Mouse (Mus musculus) heart, adult 8-10 months (tissue): Measurements from ENCODE around the gene Mrgprb1. TPM values are rescaled to one million over a fixed set of nuclear protein-coding genes. Genes with fewer than 3 reads are reported as not detected.
"Not testable (repeated sequence)": the region's sequence is repeated elsewhere in the genome, so short reads cannot be mapped to it uniquely, and the experiment has no call there.

Source experiments
- DNase-seq: peaks from one replicate; pipeline ENCODE4 v3.0.0; 2022; ENCODE audit warnings: low spot score
- total RNA-seq, 4 experiments: library from RNA; stranded (reverse); gene quantifications; 2 replicates each; pipeline ENCODE4 v1.2.4; 2022

The Mrgprb1 gene
- under 1 TPM in 1 of 4 experiments, not detected in 3; 0.05 TPM for total RNA-seq

- DNase-seq, result no peak
These were observed at the start of gene Mrgprb1 for GRCm38 (mm10) chr7:48456242-48456641. TSS of gene Mrgprb1 (minus strand) at chr7:48456342.

DNA sequence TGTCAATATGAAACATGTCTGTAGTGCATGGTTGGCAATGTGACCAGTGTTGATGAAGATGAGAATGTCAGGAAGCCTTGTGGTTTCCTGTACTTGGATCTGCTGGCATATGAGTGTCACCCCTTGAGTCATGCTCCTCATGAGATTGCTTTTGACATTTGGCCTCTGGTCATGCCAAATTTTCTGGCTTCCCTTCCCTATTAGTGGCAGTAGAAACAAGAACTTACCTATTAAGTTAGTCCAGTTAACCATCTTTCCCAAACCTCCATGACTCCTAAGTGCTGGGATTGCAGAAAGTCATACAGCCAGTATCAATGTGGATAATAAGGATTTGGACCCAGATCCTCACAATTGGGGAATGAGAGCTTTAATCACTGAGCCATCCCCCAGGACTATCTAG lies 43.1 kb upstream of the Mrgprb1 start, which contains the start of gene Mrgprx2:
TSS of gene Mrgprx2 (minus strand) at position 101 of the 400 bp plus-strand sequence.
- DNase-seq, result no peak

DNA sequence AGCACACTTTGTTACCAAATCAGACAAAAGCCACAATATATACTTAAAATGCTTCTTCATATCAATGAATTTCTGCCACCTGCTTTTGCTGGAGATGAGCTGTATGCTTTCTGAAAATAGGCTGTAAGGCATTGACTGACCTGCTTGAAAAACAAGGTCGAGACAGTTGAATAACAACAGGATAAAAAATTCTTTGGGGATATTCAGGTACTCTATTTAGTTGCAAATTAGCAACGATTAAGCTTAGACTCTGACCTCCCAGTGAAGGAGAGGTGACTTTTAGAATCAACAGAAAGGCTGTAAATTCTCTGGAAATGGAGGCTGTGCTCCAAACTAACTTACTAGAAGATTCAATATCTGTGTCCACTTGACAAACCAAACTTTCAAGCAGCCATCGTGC lies 19.6 kb downstream of the Mrgprb1 start:
- DNase-seq, result no peak

DNA sequence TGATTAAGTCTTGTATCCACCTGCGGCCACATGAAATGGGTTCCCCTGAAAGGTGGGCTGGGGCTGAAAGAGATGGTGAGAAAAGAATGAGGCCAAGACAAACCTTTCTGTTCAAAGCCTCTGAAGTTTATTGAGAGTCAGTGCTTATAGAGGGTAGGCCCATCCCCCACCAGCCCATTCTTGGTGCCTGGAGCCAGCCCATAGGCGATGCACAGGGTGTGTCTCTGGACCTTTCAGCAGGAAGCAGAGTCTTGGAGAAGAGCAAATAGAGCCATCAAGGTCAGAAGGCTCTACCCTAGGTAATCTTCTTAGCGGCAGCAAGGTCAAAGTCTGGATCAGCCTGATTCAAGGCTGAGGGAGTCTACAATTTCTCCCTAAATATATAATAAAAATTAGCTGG lies 20.2 kb downstream of the Mrgprb1 start:
- not testable (repeated sequence) for DNase-seq

Other genes starting within 250 kb of the Mrgprb1 start
- not detected for gene Mrgprb8, start 67.8 kb downstream of the Mrgprb1 start, total RNA-seq
- under 1 TPM in 1 of 4 experiments, not detected in 3; 0.09 TPM for gene Mrgprx2, start 43.0 kb upstream of the Mrgprb1 start, total RNA-seq
- under 1 TPM in 1 of 4 experiments, not detected in 3; 0.11 TPM for gene Mrgprb2, start 101.7 kb upstream of the Mrgprb1 start, total RNA-seq
- not detected for gene Mrgprb3, start 187.5 kb upstream of the Mrgprb1 start, total RNA-seq